Mouse (Mus musculus): ENCODE data around the gene 7530416G11Rik.

GRCm38 (mm10) chr15:85534646-85535045 is 31.6 kb upstream of the 7530416G11Rik start:
- TF ChIP-seq CTCF (IDR thresholded peaks at IDR 0.05; ENCODE audit: borderline replicate concordance, extremely low read depth, insufficient read depth, insufficient read length) (no peak), POLR2A (IDR thresholded peaks at IDR 0.05; ENCODE audit: borderline replicate concordance, extremely low read depth, insufficient read depth, insufficient read length, poor library complexity, severe bottlenecking) (no peak)

All from brain, embryonic 14.5 days (tissue).